Mouse (Mus musculus) 3T3-L1 (cell line): ENCODE measurements at regions not wholly inside any gene's neighbourhood (a gene's known extent, or its start where the extent isn't known, plus 50 kb on each side); places are given as distances from the start of the nearest gene placed in this dataset.
"Not testable (repeated sequence)": the region's sequence is repeated elsewhere in the genome, so short reads cannot be mapped to it uniquely, and the experiment has no call there.

Source experiments
- DNase-seq: peaks from one replicate; pipeline ENCODE4 v3.0.0-alpha.2; 2015; ENCODE audit warnings: low read depth, low spot score

- no peak for DNase-seq
These were observed 102.7 kb downstream of the Eva1a start for GRCm38 (mm10) chr6:82143496-82143895.

GRCm38 (mm10) chr6:82150051-82150450, 109.2 kb downstream of the Eva1a start:
- DNase-seq, result no peak

GRCm38 (mm10) chr6:82170349-82171080, 129.7 kb downstream of the Eva1a start:
- DNase-seq, result no peak

- no peak for DNase-seq
These were observed 134.1 kb downstream of the Eva1a start for GRCm38 (mm10) chr6:82174943-82175342.

GRCm38 (mm10) chr6:82200130-82200529, 159.3 kb downstream of the Eva1a start:
- no peak for DNase-seq

- DNase-seq, result no peak
These were observed 164.2 kb downstream of the Eva1a start for GRCm38 (mm10) chr6:82204821-82205566.

- DNase-seq, result no peak
These were observed 164.3 kb upstream of the Tacr1 start for GRCm38 (mm10) chr6:82237834-82238233.

GRCm38 (mm10) chr6:82240584-82241245, 161.4 kb upstream of the Tacr1 start:
- no peak for DNase-seq

- not testable (repeated sequence) for DNase-seq
These were observed 154.5 kb upstream of the Tacr1 start for GRCm38 (mm10) chr6:82247652-82248051.

GRCm38 (mm10) chr6:82284494-82284893, 117.6 kb upstream of the Tacr1 start:
- no peak for DNase-seq

GRCm38 (mm10) chr6:82285233-82285632, 116.9 kb upstream of the Tacr1 start:
- DNase-seq, result no peak

- no peak for DNase-seq
These were observed 108.6 kb upstream of the Tacr1 start for GRCm38 (mm10) chr6:82293507-82293906.

GRCm38 (mm10) chr6:82296673-82297328, 105.3 kb upstream of the Tacr1 start:
- no peak for DNase-seq

- DNase-seq, result not testable (repeated sequence)
These were observed 99.9 kb upstream of the Tacr1 start for GRCm38 (mm10) chr6:82302241-82302640.

- DNase-seq, result peak; percentile 9
These were observed 88.4 kb upstream of the Tacr1 start for GRCm38 (mm10) chr6:82313691-82314090.
